In the genomic region with DNA sequence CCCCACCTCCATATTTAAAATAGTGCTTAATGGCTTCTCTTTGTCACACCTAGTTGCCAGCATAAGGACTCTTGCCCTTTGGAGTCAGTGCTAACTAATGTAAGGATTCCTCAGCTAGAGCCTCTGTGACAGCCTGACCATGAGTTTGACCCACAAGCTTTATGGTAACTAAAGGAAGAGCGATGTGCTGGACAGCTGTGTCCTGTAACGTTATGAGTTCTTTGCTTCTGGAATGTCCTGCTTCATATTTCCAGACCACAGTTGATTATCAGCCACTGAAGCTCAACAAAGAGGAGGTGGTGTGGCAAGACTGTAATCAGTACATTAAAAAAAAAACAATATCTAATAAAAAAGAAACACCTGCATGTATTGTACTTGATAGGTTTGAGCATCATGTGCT, we compare ENCODE assay signal across 25 mouse cellular contexts. TPM values are rescaled to one million over a fixed set of nuclear protein-coding genes. Genes with fewer than 3 reads are reported as not detected.
A peak's percentile ranks its signal among the peaks of the same experiment; 100 is the strongest.
DNase-seq lines count a peak whose midpoint lies in the region; ATAC-seq and TF ChIP-seq lines count a peak whose summit lies in the region.
"Had no signal": no experiment of that assay in that cellular context is flagged by ENCODE, and none has a peak within 500 bp of the region (broad histone marks: within the 10 kb centered on the region; RNA-seq: fewer than 3 reads in every experiment).

No protein-coding gene starts in this region.

- no peaks in the 10 kb centered on the region for H3K4me1 ChIP-seq in lung, embryonic 14.5 days (ENCODE audit: insufficient read depth)
- no peaks in the 10 kb centered on the region; the same call in 1 of the 2 replicates for H3K4me1 ChIP-seq in lung, embryonic 16.5 days (replicated peaks; ENCODE audit: control insufficient read depth, insufficient read depth, low read length)
- H3K4me1 ChIP-seq in forebrain, embryonic 13.5 days: no peaks in the 10 kb centered on the region
- H3K4me1 ChIP-seq: embryonic facial prominence, embryonic 10.5 days; embryonic facial prominence, embryonic 12.5 days had no signal

- H3K27me3 ChIP-seq in lung, embryonic 14.5 days (ENCODE audit: insufficient read depth, low read length): no peaks in the 10 kb centered on the region
- H3K27me3 ChIP-seq in lung, embryonic 16.5 days (ENCODE audit: control insufficient read depth, insufficient read depth, low read depth, low read length): no peaks in the 10 kb centered on the region
- no peaks in the 10 kb centered on the region for H3K27me3 ChIP-seq in C2C12 (ENCODE audit: control insufficient read depth, insufficient read depth, insufficient read length)
- no peaks in the 10 kb centered on the region for H3K27me3 ChIP-seq in myocyte (ENCODE audit: control insufficient read depth, insufficient read depth, insufficient read length)
- no peaks in the 10 kb centered on the region for H3K27me3 ChIP-seq in forebrain, embryonic 13.5 days
- H3K27me3 ChIP-seq: CH12.LX; embryonic facial prominence, embryonic 12.5 days; Patski had no signal

- peak; percentile 50 for DNase-seq in lung, embryonic 14.5 days
- no peak for DNase-seq in lung, postnatal 36 days
- no peak for DNase-seq in lung, postnatal 4 days
- no peak for DNase-seq in cerebellum, adult 11 months
- DNase-seq: adrenal gland, adult 8-10 months; adrenal gland, postnatal 14 days; adrenal gland, postnatal 36 days; cerebellum, adult 18-20 months; cerebellum, adult 8-10 months; cerebellum, adult 9-11 months; cerebellum, postnatal 14 days; cerebellum, postnatal 36 days had no signal

- H3K27ac ChIP-seq in lung, embryonic 14.5 days (ENCODE audit: low read depth): no peak overlapping the region
- no peak overlapping the region for H3K27ac ChIP-seq in lung, embryonic 16.5 days (ENCODE audit: low read length)
- no peak overlapping the region for H3K27ac ChIP-seq in forebrain, embryonic 13.5 days
- H3K27ac ChIP-seq: embryonic facial prominence, embryonic 10.5 days; embryonic facial prominence, embryonic 12.5 days had no signal

- H3K36me3 ChIP-seq in lung, embryonic 14.5 days (ENCODE audit: insufficient read depth): no peaks in the 10 kb centered on the region
- H3K36me3 ChIP-seq in lung, embryonic 16.5 days (ENCODE audit: control insufficient read depth, insufficient read depth, low read length): no peaks in the 10 kb centered on the region
- no peaks in the 10 kb centered on the region for H3K36me3 ChIP-seq in C2C12 (ENCODE audit: control insufficient read depth, insufficient read depth)
- no peaks in the 10 kb centered on the region for H3K36me3 ChIP-seq in myocyte (ENCODE audit: control insufficient read depth, insufficient read depth)
- no peaks in the 10 kb centered on the region for H3K36me3 ChIP-seq in forebrain, embryonic 13.5 days (ENCODE audit: poor library complexity, severe bottlenecking)
- H3K36me3 ChIP-seq: embryonic facial prominence, embryonic 10.5 days; embryonic facial prominence, embryonic 12.5 days; G1E had no signal

- no peak overlapping the region for H3K9ac ChIP-seq in lung, embryonic 14.5 days
- no peak overlapping the region for H3K9ac ChIP-seq in lung, embryonic 16.5 days (ENCODE audit: low read length)
- H3K9ac ChIP-seq in forebrain, embryonic 13.5 days: no peak overlapping the region
- H3K9ac ChIP-seq: embryonic facial prominence, embryonic 12.5 days had no signal

- no peak overlapping the region for H3ac ChIP-seq in C2C12 (ENCODE audit: control insufficient read depth, insufficient read length, low read depth)
- H3ac ChIP-seq in myocyte (ENCODE audit: control insufficient read depth, insufficient read length): no peak overlapping the region

- no peak overlapping the region for H3K4me2 ChIP-seq in lung, embryonic 14.5 days
- H3K4me2 ChIP-seq in lung, embryonic 16.5 days (ENCODE audit: low read depth, low read length): no peak overlapping the region
- no peak overlapping the region for H3K4me2 ChIP-seq in myocyte (ENCODE audit: low read depth)
- H3K4me2 ChIP-seq in forebrain, embryonic 13.5 days: no peak overlapping the region
- H3K4me2 ChIP-seq: embryonic facial prominence, embryonic 12.5 days had no signal

- H3K4me3 ChIP-seq in lung, embryonic 14.5 days (ENCODE audit: low read depth, low read length): no peak overlapping the region
- H3K4me3 ChIP-seq in lung, embryonic 16.5 days (ENCODE audit: low read length): no peak overlapping the region
- H3K4me3 ChIP-seq in C2C12 (ENCODE audit: insufficient read depth, poor library complexity, severe bottlenecking) (no peak overlapping the region), myocyte (no peak overlapping the region)
- H3K4me3 ChIP-seq in forebrain, embryonic 13.5 days: no peak overlapping the region
- H3K4me3 ChIP-seq: embryonic facial prominence, embryonic 10.5 days; embryonic facial prominence, embryonic 12.5 days had no signal

- ATAC-seq in lung, embryonic 14.5 days (ENCODE audit: insufficient read depth): no peak
- ATAC-seq in lung, embryonic 16.5 days (ENCODE audit: low read depth): peak; percentile 78
- ATAC-seq in forebrain, embryonic 13.5 days: no peak
- ATAC-seq: activated CD4-positive, CD25-positive, alpha-beta regulatory T cell, adult 4 months; CD4-positive, CD25-positive, alpha-beta regulatory T cell, adult 4 months; forebrain, embryonic 14.5 days; forebrain, embryonic 16.5 days; Patski had no signal

- TF ChIP-seq POLR2A in myocyte (IDR thresholded peaks at IDR 0.05; ENCODE audit: insufficient read length, low read depth): no peak

- H3K9me3 ChIP-seq in lung, embryonic 14.5 days (ENCODE audit: low read depth, low read length): no peaks in the 10 kb centered on the region
- no peaks in the 10 kb centered on the region for H3K9me3 ChIP-seq in lung, embryonic 16.5 days (ENCODE audit: control insufficient read depth, low read length)
- no peaks in the 10 kb centered on the region for H3K9me3 ChIP-seq in forebrain, embryonic 13.5 days (replicated peaks)
- H3K9me3 ChIP-seq: embryonic facial prominence, embryonic 10.5 days; embryonic facial prominence, embryonic 12.5 days; G1E had no signal

- no peaks in the 10 kb centered on the region for H3K79me2 ChIP-seq in C2C12 (ENCODE audit: control insufficient read depth, insufficient read depth)
- no peaks in the 10 kb centered on the region for H3K79me2 ChIP-seq in myocyte (ENCODE audit: control insufficient read depth, insufficient read depth)

- TF ChIP-seq CTCF in lung, embryonic 14.5 days (IDR thresholded peaks at IDR 0.05; ENCODE audit: low read depth): no peak
- TF ChIP-seq CTCF in C2C12 (IDR thresholded peaks at IDR 0.05; ENCODE audit: control insufficient read depth, insufficient read depth, insufficient read length): no peak

- 58% methylated on average over 2 of the region's 2 CpGs for WGBS in lung, embryonic 14.5 days
- 62% methylated on average over 2 of the region's 2 CpGs for WGBS in lung, embryonic 16.5 days
- 93% methylated on average over 2 of the region's 2 CpGs for WGBS in forebrain, embryonic 13.5 days

- H3K79me3 ChIP-seq in C2C12 (ENCODE audit: low read depth): no peaks in the 10 kb centered on the region

TF ChIP-seq in C2C12, 6 proteins besides CTCF, POLR2A, EP300 and RAD21:
- TF ChIP-seq MYOD1 (IDR thresholded peaks at IDR 0.05; ENCODE audit: control insufficient read depth, insufficient read length, low read depth) (peak; percentile 58), USF1 (IDR thresholded peaks at IDR 0.05; ENCODE audit: low read depth) (no peak)

TF ChIP-seq in myocyte, 11 proteins besides CTCF, POLR2A, EP300 and RAD21:
- TF ChIP-seq E2F4 (IDR thresholded peaks at IDR 0.05; ENCODE audit: insufficient read depth) (no peak), CEBPB (IDR thresholded peaks at IDR 0.05; ENCODE audit: insufficient read depth, poor library complexity, severe bottlenecking) (no peak), USF1 (IDR thresholded peaks at IDR 0.05; ENCODE audit: low read depth) (no peak), SRF (IDR thresholded peaks at IDR 0.05; ENCODE audit: control insufficient read depth, insufficient read length, low read depth) (no peak), MYOG (IDR thresholded peaks at IDR 0.05; ENCODE audit: control insufficient read depth in 1 of 3, insufficient read depth in 1 of 3, insufficient read length in 2 of 3, low read depth in 2 of 3) (peak in 1 of 3 experiments; percentile 29), MAX (IDR thresholded peaks at IDR 0.05; ENCODE audit: low read depth) (no peak), MYOD1 (IDR thresholded peaks at IDR 0.05; ENCODE audit: control insufficient read depth in 1 of 3, insufficient read length in 2 of 3, low read depth in 2 of 3) (peak in 2 of 3 experiments; percentile 58 to 61)
TF ChIP-seq in myocyte: peak in this region for 2.

RNA-seq across cellular contexts. Expression of gene Lpar3, which starts 26.2 kb away (rescaled TPM):
- polyA plus RNA-seq in lung, embryonic 14.5 days (2014; fragmentation: Nextera tagmentation; extraction: Ambion mirVana): 1.8 and 1.9 TPM in 2 replicates
- polyA plus RNA-seq in lung, embryonic 16.5 days (2015; fragmentation: Nextera tagmentation; extraction: Ambion mirVana): 2.0 and 2.5 TPM in 2 replicates
- polyA plus RNA-seq in C2C12 (2012; fragmentation: generic; extraction: Trizol) (0.25 TPM), myocyte (2012; fragmentation: generic; extraction: Trizol) (0.22 TPM)
- 0.06 and 0.28 TPM in 2 replicates for polyA plus RNA-seq in forebrain, embryonic 13.5 days (2015; fragmentation: Nextera tagmentation; extraction: Ambion mirVana)
- polyA plus RNA-seq: activated CD4-positive, CD25-positive, alpha-beta regulatory T cell, adult 4 months; CD4-positive, CD25-positive, alpha-beta regulatory T cell, adult 4 months; G1E had no signal
